Mouse (Mus musculus) thymus, postnatal 25 days (tissue): ENCODE results near the gene 4833427G06Rik.
"Not testable (repeated sequence)": the region's sequence is repeated elsewhere in the genome, so short reads cannot be mapped to it uniquely, and the experiment has no call there.

ENCODE experiments used
- DNase-seq: peaks from one replicate; pipeline ENCODE4 v3.0.0; 2022

4833427G06Rik gene

DNA sequence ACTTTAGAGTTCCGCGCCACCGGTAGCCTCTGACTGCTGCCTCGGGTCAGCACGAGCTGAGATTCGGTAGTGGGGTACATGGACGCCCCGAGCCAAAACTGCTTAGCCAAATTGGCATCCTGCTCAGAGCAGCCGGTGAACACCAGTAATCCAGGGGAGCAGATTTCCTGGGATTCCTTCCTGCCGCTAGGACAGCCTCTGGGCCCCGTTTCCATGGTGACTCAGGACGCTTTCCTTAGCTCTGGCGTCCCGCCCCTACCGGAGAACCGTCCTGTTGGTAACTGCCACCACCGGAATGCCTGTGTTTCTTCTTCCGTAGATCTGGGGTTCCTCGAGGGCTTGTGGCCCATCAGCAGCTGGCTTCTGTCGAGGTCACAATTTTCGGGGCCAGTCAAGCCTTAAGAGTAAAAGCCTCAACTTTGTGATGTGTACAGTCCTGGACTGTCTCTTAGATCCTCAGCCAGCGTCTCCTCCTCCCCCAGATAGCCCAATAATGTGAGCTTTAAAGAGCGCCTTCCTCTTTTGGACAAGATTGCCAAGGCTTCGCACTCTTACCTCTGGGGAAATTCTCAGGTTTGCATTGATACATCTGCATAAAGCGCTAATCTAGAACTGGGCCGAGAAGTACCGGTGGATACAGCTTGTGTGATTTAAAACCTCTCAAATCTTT, at the start of gene 4833427G06Rik:
Gene 4833427G06Rik (minus strand): TSS at position 323 of the 670 bp plus-strand sequence.
- DNase-seq: no peak

DNA sequence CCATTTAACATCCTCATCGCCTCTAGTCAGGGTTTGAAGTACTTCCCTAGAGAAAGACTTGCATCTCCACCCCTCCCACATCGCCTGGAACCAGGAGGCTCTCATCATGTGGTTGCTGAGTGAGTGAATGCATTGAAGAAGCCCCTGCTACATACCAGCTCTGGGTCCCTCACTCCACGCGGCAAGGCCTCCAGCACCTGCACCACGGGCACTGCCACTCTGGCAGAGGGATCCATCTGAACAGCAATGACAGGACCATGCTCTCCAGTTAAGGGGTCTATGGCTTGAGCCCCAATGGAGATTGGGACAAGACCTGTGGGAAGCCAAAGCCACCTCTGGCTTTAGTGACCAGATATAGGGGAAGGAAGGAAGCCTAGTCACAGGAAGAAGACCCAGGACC, 45.4 kb upstream of the 4833427G06Rik start:
- DNase-seq: no peak

DNA sequence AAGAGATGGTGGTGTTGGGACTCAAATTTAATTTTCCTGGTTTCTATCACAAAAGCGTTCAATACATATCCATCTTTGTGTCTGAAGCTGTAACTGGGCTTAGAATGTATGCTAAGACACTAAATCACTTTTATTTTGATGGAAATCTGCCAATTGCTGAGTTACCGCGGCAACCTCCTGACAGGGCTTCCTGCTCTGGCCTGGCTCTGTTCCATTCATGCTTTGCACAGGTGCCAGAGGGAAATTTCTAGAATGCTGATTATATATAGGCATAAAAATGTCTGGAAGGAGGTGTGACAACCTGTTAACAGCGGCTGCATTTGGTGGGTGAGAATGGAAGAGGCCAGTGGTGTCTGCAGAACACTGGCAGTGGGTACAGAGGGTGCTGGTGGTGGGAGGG, 44.6 kb upstream of the 4833427G06Rik start:
- no peak for DNase-seq

DNA sequence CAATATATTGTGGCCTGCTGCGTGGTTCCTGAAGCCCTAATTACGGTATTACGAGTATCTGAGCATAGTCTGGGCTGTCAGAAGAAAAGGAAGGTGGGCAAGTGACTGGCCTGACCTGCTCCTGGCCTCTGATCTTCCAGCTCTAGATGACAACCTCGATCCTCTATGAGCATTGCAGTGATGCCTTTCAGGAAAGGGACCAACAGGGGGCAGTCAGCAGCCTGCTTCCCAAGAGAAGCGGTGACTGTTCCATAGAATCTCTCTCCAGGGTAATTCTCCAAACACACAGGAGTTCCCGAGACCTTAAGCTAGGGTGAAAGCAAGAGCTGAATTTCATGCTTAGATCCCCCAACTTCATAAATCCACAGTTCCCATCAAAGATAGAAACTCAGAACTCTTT, 42.3 kb upstream of the 4833427G06Rik start:
- no peak for DNase-seq

DNA sequence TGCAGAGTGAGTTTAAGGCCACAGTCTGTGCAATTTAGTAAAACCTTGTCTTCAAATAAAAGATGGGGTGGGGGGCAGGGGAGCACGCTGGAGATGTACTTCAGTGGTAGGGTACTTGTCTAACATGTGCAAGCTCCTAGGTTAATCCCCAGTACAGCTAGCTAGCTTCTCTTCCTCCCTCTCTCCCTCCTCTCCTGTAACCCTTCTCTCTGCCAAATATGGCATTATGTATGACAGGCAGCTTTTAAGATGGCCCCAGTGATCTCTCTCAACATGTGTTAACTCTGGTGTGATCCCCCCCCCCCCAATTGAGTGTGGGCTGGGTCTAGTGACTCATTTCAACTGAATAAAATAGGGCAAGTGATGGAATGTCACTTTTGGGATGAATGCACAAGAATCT, 41.6 kb upstream of the 4833427G06Rik start:
- no peak for DNase-seq

DNA sequence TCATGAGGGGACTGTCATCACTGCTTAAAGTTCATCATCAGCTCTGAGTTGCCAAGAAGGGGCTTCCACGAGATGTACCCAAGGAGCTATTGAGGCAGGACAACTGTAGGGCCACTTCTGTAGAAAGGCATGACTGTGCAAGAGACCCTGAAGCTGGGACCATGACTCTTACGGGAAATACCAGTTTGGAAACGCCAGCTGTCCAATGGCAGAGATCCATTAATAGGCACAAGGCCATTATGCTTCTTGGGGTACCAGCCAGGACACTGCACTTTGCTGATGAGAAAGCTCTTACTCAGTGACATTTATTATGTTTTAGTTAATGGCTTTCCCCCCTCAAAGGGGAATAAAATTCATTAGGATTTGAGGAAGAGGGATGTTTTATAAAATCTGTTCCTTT, 38.8 kb upstream of the 4833427G06Rik start:
- no peak for DNase-seq

DNA sequence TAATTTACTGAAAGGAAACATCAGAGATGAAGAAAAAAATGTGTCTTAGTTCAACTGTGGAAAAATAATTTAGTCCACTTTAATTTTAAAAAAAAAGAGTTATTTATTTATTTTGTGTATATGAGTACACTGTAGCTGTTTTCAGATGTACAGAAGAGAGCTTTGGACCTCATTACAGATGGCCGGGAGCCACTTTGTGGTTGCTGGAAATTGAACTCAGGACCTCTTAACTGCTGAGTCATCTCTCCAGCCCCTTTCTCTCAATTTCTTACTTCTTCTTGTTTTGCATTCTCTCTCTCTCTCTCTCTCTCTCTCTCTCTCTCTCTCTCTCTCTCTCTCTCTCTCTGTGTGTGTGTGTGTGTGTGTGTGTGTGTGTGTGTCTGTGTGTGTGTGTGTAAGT, 37.5 kb upstream of the 4833427G06Rik start:
- not testable (repeated sequence) for DNase-seq

DNA sequence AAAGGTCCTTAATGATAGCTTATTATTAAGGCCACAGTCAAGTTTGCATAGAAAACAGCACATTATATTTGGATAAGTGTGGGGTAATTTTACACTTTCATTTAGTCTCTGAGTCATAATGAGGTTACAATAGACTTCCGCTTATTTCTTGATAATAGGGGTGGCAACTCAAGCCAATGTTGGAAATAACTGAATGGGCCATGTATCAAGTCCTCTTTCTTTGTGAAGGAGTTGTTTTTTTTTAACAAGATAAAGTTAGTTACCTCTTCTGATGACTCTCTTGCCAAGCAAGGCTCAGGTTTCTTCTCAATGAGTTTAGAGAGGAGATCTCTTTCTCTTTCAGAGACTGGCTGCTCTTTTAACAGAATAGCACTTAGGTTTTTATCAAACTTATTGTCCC, 36.4 kb upstream of the 4833427G06Rik start:
- no peak for DNase-seq

DNA sequence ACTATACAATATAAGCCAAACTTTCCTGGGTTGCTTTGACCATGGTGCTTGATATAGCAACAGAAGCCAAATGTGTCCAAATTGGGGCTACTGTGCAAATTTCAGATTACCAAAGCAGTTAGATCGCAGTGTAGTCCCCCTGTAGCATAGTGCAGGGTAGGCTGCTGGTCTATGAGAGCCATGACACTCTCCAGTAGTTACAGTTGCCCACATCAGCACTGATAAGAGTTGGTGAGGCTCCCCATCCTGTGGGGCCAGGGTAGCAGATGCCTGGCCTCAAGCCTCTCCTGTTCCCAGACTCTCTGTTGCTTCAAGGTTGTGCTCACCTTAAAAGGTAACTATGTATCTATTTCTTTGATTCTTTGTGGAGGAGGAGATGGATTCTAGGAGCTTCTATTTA, 36.0 kb upstream of the 4833427G06Rik start:
- no peak for DNase-seq

DNA sequence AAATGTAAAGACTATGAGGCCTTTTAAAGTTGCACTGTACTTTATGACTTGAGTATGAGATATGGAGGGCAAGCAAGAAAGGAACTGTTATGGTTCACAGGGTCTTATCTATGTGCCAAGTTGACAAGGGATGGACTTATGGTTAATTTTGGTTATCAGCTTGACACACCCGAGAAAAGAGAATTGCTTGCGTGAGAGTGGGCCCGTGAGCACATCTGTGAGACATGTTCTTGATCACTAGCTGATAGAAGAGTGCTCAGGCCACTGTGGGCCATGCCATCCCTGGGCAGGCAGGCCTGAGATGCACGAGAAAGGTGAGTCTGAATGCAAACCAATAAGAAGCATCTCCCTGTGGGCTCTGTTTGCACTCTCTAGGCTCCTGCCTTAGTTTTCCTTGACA, 35.6 kb upstream of the 4833427G06Rik start:
- no peak for DNase-seq

DNA sequence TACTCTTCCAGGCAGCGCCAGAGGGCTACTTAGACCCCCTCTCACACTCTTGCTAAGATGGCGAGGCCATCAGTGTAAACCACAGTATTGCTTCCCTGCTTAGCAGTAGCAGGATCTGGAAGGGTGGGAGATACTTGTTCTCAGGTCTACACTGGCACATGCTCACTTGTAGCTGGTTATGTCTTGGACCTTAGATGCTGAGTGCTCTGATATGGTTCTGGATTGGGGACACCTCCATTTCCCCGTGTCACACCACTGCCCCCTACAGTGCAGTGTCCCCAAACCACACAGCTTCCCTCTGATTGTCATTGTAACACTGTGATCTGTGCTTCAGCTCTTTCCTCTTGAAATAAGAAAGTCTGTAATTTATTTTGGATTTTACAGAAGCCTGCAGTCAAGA, 35.1 kb upstream of the 4833427G06Rik start:
- DNase-seq: peak; percentile 33

DNA sequence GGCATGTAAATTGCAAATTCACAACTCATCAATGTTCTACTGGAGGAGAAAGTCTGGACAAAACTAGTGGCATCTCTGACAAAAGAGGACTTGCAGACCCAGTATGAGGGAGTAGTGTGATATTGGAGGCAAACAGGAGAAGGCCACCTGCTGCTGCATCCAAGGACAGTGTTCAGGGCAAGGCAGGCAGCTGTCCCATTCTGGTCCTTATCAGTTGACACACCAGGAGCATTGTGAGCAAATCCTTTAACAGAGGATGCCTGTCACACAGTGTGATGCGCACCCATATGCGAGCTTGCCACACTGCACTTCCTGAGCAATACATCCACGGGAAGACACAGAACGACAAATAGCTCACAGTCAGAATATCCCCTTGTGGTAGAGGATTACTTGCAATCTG, 12.9 kb upstream of the 4833427G06Rik start:
- no peak for DNase-seq

DNA sequence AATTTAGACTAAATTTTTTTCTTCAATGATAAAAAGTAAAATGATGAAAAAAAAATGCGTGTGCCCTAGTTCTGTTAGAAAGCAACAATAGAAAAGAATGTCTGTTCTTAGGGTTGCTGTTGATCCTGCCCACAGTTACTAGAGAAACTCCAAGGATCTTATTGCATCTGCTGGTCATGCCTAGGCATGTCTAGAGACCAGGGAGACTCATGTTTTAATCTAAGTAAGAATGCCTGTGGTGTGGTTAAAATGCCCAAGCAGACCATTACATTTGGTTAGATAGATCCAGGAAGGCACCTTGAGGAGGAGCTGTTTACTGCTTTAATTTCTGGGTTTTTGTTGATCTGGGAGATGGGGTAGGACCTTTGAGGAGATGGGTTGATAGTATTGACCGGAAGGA, 3.9 kb upstream of the 4833427G06Rik start:
- DNase-seq: no peak

DNA sequence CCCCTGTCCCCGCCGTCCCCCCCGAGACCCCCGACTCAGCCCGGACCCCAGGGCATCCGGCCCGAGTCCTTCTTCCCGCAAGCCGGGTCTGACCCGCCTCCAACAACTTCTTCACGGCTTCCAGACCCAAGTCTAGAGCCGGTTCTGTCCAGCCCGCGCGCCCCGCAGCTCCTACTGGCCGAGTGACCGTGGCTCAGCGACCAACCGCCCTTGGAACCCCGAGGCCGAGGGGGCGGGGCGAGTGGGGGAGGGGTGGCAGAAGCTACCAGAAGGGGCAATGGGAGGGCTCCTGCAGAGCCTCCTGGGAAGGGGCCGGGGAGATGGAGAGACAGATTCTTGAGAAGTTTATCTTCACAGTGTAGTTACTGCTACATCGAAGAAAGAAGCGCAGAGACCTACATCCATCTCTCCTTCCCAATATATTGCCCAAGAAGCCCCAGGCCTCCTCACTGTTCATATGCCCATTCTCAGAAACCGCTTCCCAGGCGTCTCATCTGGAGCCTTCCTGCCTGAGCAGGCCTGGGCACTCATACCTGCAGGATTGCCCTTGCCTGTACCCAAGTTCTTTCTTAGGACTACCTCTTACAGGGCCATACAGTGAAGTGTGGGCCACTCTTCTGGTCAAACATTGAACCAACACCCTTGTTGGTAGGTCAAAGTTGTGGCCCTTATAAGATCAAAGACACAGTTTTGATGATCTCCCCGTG, 2.1 kb upstream of the 4833427G06Rik start:
- DNase-seq: no peak

DNA sequence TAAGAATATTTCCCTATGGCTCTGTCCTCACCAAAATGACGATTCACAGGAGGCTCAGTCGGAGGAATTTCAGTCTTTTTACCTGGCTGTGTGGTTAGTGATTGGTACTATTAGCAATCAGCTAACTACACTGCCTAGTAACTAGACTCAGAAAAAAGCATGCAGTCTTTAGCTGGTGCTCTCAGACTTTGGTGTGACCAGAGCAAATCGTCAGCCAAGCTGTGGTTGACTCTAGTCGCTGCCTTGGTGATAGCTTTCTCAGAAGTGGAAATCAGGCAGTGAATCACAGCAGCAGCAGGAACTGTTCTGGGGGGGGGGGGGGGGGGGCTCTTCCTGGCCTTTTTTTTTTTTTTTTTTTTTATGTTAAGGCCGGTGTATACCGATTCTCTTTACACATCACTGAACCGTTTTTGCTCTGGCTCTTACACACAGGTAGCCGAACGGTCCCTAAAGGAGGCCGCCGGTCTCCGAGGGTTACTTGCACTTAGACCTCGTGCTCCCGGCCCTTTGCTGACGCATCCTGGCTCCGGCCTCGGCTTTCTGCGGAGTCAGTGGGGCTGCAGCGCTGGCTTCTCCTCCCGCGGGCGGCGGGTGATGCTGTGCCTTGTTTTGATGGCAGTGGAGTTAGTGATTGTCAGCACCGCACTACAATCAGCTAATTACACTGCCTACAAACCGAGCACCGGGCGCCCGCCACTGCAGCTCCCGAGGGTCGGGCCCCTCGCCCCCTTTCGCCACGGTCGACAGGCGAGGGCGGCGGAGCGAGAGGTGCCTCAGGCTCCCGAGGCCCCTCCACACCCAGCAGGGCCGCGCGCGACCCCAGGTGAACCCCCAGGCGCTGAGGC, 1.3 kb upstream of the 4833427G06Rik start:
- DNase-seq: no peak

DNA sequence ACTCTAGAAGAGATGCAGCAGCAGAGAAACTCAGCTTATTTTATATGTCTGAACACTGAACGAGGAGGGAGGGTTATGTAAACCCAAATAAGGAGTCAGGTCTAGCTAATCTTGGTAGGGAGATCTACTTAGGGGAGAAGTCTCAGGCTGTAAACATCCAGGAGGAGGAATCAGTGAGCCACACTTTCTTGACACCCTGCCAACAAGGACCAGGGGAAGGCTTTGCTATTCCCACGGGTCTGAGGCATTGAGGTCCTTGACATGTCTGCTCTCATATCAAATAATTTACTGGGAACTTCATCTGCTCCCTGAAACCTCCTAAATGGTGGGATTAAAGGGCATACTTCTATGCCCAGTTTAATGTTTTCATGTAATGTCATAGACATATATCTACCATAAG, 5.6 kb downstream of the 4833427G06Rik start:
- no peak for DNase-seq

DNA sequence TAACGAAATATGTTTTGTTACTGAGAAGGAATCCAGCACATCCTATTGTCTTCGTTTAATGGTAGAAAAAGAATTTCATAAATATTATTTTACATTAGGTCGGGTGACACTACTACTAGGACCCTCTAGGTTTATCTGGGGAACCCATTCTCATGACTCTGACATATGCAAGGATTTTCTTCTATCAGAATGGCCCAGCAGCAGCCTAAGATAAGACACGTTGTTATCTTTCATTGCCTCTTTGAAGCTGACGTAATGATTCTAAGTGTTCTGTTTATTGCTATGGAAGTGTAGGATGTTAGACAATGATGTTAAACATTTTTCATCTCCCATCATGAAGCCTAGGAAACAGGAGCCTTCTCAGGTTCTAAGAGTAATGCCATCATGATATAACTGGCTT, 8.2 kb downstream of the 4833427G06Rik start:
- no peak for DNase-seq

DNA sequence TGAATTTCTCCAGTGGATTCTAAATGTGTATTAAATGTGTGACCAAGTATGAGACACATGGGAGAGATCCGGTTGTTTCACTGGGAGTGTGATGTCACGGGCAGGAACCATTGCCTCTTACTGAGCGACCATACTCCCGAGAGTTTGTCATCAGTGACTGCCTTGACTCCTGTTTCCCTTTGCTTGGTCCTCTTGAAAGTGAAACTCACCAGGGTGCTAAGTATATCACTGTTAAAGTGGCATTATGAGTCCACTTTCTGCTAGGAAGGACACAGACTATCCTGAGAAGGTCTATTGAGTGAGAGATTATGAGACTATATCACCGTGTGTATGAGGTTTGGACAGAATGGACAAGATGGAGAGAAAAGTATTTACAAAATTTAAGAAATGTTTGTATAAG, 20.3 kb downstream of the 4833427G06Rik start:
- no peak for DNase-seq

DNA sequence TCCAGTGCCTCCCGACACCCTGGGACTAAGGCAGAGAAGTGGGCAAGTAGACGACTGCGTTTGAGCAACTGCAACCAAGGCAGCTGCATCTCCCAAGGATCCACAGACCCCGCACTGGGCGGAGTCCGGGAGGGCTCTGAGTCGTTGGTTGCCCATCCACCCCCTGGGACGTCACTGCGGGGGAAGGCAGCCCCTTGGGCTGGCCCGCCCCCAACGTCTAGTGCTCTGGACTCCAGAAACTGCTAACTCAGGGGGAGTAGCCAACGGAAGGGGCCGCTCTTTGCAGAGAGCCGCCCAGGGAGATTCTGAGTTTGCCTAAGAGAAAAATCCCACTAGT, 24.9 kb downstream of the 4833427G06Rik start, which contains the start of gene Layn:
Gene Layn (minus strand): TSS at position 116 of the 337 bp plus-strand sequence.
- peak; percentile 45 for DNase-seq

DNA sequence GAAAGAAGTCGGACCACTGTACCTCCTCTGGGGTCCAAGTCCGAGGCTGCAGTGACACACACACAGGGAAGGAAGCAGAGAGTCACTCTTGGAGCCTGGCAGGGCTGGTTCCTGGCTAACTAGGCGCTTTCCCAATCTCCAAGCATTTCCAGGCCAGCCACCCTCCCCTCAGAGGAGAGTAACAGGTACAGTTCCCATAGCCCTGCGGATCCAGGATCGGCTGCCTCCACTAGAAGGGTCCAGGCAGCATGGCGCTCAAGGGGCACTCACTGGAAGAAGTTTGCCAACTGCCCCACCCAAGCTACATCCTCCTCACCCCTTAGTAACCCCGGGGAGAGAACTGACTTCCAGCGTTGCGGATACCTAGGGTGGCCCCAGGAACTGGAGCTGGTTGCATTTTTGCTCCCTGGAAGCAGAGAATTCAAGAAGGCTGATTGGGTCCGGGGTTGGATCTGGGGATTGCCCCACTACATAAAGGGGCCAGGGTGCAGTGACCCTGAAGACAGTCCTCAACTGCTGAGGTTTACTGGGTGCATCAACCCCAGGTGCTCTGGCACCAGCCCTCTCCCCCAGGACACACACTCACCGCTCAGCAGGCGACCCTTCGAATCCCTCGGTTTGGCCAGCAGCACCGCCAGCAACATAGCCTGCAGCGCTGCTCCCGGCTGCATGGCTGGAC, 25.4 kb downstream of the 4833427G06Rik start:
- peak; percentile 9 for DNase-seq

DNA sequence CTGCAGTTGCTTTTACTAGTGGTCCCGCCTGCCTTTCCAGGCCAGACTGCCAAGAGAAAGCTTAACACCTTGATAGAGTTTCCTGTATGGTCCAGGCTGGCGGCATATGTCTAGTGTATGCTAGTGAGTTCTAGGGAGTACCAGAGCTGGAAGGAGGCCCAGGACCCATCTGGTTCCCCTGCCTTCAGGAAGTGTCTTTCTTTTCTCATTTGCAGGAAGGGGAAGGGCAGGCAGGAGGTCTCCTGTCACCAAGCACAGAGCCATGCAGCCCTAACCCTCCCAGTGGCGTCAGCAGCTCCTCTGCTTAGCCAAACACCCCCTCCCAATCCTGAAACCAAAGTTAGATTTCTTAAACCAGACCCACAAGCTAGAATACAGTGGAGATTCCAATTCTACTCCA, 26.1 kb downstream of the 4833427G06Rik start:
- peak; percentile 9 for DNase-seq

DNA sequence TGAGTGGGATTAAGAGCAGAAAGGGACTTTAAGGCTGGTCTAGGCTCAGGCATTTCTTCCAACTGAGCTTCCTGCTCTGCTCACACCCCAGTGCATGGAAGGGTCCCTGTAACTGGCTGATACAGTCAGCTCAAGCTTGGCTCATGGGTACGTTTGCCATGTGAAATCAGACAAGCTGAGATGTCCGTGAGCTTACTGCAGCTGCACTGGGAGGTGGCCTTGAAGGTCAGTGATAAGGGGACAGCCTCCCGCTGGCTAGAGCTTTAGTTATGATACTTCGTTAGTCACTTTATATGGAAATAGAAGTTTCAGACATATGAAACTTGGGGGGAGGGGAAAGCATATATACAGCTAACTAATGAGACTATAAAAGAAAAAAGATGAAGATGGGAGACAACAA, 31.1 kb downstream of the 4833427G06Rik start:
- DNase-seq: no peak

DNA sequence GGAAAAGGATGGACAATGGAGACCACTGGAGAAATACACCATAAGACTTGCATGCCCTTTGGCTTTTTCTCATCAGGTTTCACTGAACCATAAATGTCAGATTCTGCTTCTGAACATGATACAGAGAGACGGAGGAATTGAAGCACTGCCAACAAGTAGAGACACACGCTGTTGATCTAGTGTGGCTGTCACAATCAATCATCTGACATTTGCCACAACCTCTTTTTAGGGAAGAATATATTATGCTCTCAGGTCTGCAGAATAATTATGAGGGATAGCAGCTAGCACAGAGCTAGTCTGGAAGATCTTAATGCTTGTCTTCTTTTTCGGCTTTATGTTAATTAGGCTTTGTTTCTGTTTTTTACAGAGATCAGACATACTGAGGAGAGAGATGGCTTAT, 33.7 kb downstream of the 4833427G06Rik start:
- DNase-seq: no peak
